Mouse (Mus musculus): ENCODE data around the gene Htatsf1.

GRCm38 (mm10) chrX:57052848-57053173 lies 572 bp upstream of the Htatsf1 start:
- TF ChIP-seq CTCF (IDR thresholded peaks at IDR 0.05; ENCODE audit: low read depth) = no peak
- no peak for TF ChIP-seq EP300 (IDR thresholded peaks at IDR 0.05; ENCODE audit: low read depth)

All from liver, postnatal 0 days (tissue).